Mouse (Mus musculus) brain, embryonic 14.5 days (tissue): ENCODE results near the gene Cry2.

Experiments used
- CTCF ChIP-seq: fragments of 200-500 bp; IDR thresholded peaks from 2 replicates; pipeline ENCODE4 v1.5.1; 2012; ENCODE audit warnings: inconsistent platforms, mild to moderate bottlenecking, moderate library complexity, borderline replicate concordance; ENCODE audit not compliant: insufficient read depth, insufficient read length; ENCODE audit errors: extremely low read depth
- POLR2A ChIP-seq: fragments of 200-500 bp; IDR thresholded peaks from 2 replicates; pipeline ENCODE4 v1.6.1; 2012; ENCODE audit warnings: mild to moderate bottlenecking, inconsistent platforms, borderline replicate concordance; ENCODE audit not compliant: poor library complexity, insufficient read depth, insufficient read length, severe bottlenecking; ENCODE audit errors: extremely low read depth

GRCm38 (mm10) chr2:92435023-92435422, 1.2 kb upstream of the Cry2 start:
- TF ChIP-seq CTCF (no peak), POLR2A (no peak)
